Mouse (Mus musculus) spleen, adult 2 months (tissue): ENCODE results near the gene Slc35e3.

ENCODE experiments used
- CTCF ChIP-seq: fragments of 200-500 bp; IDR thresholded peaks from 2 replicates; pipeline ENCODE4 v1.5.1; 2011; ENCODE audit warnings: mild to moderate bottlenecking, inconsistent platforms; ENCODE audit not compliant: insufficient read depth, insufficient read length, insufficient replicate concordance; ENCODE audit errors: extremely low read depth
- POLR2A ChIP-seq: fragments of 200-500 bp; IDR thresholded peaks from 2 replicates; pipeline ENCODE4 v1.6.1; 2011; ENCODE audit warnings: low read depth, low read length, inconsistent platforms

GRCm38 (mm10) chr10:117765116-117765894 is 19.1 kb upstream of the Slc35e3 start:
- TF ChIP-seq CTCF (no peak), POLR2A (no peak)
